Mouse (Mus musculus) bone marrow macrophage, adult 2 months (primary cell): ENCODE results near the gene Hacd3.

Experiments used
- CTCF ChIP-seq: IDR thresholded peaks from 2 replicates; pipeline ENCODE4 v1.5.1; 2012; ENCODE audit warnings: low read depth, mild to moderate bottlenecking, low read length, moderate library complexity
- POLR2A ChIP-seq: IDR thresholded peaks from 2 replicates; pipeline ENCODE4 v1.6.1; 2012; ENCODE audit warnings: mild to moderate bottlenecking, low read depth, low read length, borderline replicate concordance

GRCm38 (mm10) chr9:64943997-64944396 is 77.5 kb downstream of the Hacd3 start:
- TF ChIP-seq POLR2A, result no peak
- no peak for TF ChIP-seq CTCF
